Mouse (Mus musculus): ENCODE results near the gene Gatc.
"Not testable (repeated sequence)": the region's sequence is repeated elsewhere in the genome, so short reads cannot be mapped to it uniquely, and the experiment has no call there.

Gatc gene

GRCm38 (mm10) chr5:115340577-115341313 lies at the start of gene Gatc, which contains the start of gene Triap1:
Gatc (minus strand) TSS chr5:115341178.
Triap1 (plus strand) TSS chr5:115341225.
- peak; percentile 87 for DNase-seq

- DNase-seq: not testable (repeated sequence)
Measured at GRCm38 (mm10) chr5:115378882-115379281, 37.9 kb upstream of the Gatc start.

- DNase-seq: no peak
Measured at GRCm38 (mm10) chr5:115375436-115375835, 34.5 kb upstream of the Gatc start.

- DNase-seq: no peak
Measured at GRCm38 (mm10) chr5:115374204-115374820, 33.3 kb upstream of the Gatc start.

GRCm38 (mm10) chr5:115373441-115374203 lies 32.6 kb upstream of the Gatc start:
- DNase-seq: no peak

GRCm38 (mm10) chr5:115371736-115372135 lies 30.8 kb upstream of the Gatc start:
- DNase-seq: no peak

GRCm38 (mm10) chr5:115364782-115365181 lies 23.8 kb upstream of the Gatc start:
- DNase-seq: no peak

- DNase-seq: no peak
Measured at GRCm38 (mm10) chr5:115362819-115363714, 22.1 kb upstream of the Gatc start.

GRCm38 (mm10) chr5:115362216-115362615 lies 21.2 kb upstream of the Gatc start:
- DNase-seq: no peak

- no peak for DNase-seq
Measured at GRCm38 (mm10) chr5:115359851-115360372, 18.9 kb upstream of the Gatc start.

- DNase-seq: no peak
Measured at GRCm38 (mm10) chr5:115359438-115359837, 18.5 kb upstream of the Gatc start.

GRCm38 (mm10) chr5:115358872-115359271 lies 17.9 kb upstream of the Gatc start:
- peak; percentile 85 for DNase-seq

- DNase-seq: no peak
Measured at GRCm38 (mm10) chr5:115355070-115355469, 14.1 kb upstream of the Gatc start.

GRCm38 (mm10) chr5:115351348-115351747 lies 10.4 kb upstream of the Gatc start:
- DNase-seq: no peak

- DNase-seq: no peak
Measured at GRCm38 (mm10) chr5:115349225-115349555, 8.2 kb upstream of the Gatc start.

- DNase-seq: peak; percentile 98
Measured at GRCm38 (mm10) chr5:115348546-115349224, 7.7 kb upstream of the Gatc start, which contains the start of gene Cox6a1. Cox6a1 (minus strand) TSS chr5:115348981.

GRCm38 (mm10) chr5:115347564-115347963 lies 6.6 kb upstream of the Gatc start:
- peak; percentile 93 for DNase-seq

GRCm38 (mm10) chr5:115341314-115342165 lies 562 bp upstream of the Gatc start:
- no peak for DNase-seq

GRCm38 (mm10) chr5:115340007-115340406 lies 971 bp downstream of the Gatc start:
- DNase-seq: no peak

GRCm38 (mm10) chr5:115333626-115334025 lies 7.4 kb downstream of the Gatc start:
- DNase-seq: peak; percentile 33

- no peak for DNase-seq
Measured at GRCm38 (mm10) chr5:115330955-115331354, 10.0 kb downstream of the Gatc start.

Data from lung, postnatal 36 days (tissue).